Mouse (Mus musculus): ENCODE data around the gene Arhgap15.

DNA sequence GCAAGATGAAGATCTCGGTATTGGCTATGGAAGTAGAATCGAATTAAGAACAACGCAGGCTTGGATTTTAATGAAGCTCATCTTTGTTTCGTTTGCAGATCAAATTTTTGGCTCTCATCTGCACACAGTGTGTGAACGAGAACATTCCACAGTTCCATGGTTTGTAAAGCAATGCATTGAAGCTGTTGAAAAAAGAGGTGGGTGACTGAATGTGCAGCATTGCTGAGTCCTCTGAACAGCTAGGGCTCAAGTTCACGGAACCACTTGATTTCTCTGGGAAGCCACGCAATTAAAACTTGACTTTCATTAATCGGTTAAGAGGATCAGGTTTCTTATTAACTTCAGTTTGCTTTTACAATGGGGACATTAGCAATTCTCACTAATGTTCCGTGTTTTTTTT is 393.5 kb downstream of the Arhgap15 start:
- TF ChIP-seq EP300 (IDR thresholded peaks at IDR 0.05; ENCODE audit: low read depth): no peak
- TF ChIP-seq CTCF (IDR thresholded peaks at IDR 0.05; ENCODE audit: low read depth): no peak
